Mouse (Mus musculus): Measurements from ENCODE around the gene Cdc45. TPM values are rescaled to one million over a fixed set of nuclear protein-coding genes. Genes with fewer than 3 reads are reported as not detected.

Gene Cdc45
- polyA plus RNA-seq, 1 experiment from 2014 or later: 60.5 TPM

DNA sequence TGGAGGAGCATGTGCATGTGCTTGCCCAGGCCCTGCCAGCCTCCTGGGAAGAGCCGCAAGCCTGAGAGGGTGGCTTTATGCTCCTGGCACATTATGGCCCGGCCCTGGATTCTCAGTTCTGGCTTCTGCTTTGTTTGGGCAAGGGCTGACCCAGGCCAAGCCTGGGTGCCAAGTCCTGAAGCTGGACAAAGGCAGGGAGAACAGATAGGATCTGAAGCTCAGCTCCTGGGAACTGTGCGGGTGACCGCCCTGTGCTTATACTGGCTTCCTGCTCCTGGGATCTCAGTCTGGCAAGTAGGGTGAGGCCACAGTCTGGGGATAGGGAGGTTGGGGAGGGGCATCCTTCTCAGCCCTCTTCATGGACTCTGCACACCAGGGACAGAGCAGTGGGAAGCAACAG, 50.1 kb downstream of the Cdc45 start:
- DNase-seq (ENCODE audit: low spot score) (no peak), ATAC-seq (ENCODE audit: insufficient read depth, low FRiP score, low TSS enrichment) (no peak)

DNA sequence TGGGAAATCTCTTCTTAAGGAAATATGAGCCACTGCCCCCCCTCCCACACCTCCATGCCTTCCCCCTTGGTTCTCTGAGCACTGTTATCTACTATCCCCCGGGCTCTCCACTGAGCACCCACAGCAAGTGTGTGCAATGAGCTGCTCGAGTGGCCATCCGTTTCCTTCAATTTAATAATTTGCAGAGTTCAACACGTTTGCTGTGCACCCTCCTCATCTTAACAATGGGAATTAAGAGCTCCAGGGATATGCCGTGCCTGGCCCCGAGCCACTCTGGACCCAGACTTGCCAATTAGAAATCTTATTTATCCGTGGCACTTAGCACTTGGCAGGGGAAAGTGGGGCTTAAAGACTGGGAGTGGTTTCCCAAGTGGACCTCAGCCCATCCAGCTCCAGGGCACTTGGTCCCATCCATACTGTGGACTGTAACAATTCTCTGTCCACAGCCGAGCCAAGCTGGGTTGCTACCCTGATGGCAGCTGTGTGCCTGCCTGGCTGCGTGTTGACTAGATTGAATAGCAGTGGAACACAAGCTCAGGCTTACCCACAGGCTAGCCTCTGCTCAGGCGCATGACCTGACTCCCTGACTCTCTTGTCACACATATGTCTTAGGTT, 59.8 kb downstream of the Cdc45 start:
- no peaks in the 10 kb centered on the region for H3K9me3 ChIP-seq (ENCODE audit: control insufficient read depth, low read length)
- H3K36me3 ChIP-seq (ENCODE audit: control insufficient read depth, insufficient read depth, low read length): no peaks in the 10 kb centered on the region
- H3K4me2 ChIP-seq (ENCODE audit: low read depth): no peak overlapping the region
- DNase-seq (ENCODE audit: low spot score) (no peak), ATAC-seq (ENCODE audit: insufficient read depth, low FRiP score, low TSS enrichment) (no peak)
- no peaks in the 10 kb centered on the region for H3K27me3 ChIP-seq (ENCODE audit: control insufficient read depth, insufficient read depth, low read length)
- no peak overlapping the region for H3K27ac ChIP-seq (ENCODE audit: low read depth, low read length)
- 84% methylated on average over 10 of the region's 10 CpGs for WGBS
- H3K4me3 ChIP-seq (ENCODE audit: low read depth, low read length): no peak overlapping the region
- H3K9ac ChIP-seq (ENCODE audit: low read length): no peak overlapping the region
- no peaks in the 10 kb centered on the region for H3K4me1 ChIP-seq (ENCODE audit: control insufficient read depth, insufficient read depth, low read length)

More for the DNA sequence above, 50.1 kb downstream of the Cdc45 start:
- WGBS: 88% methylated on average over 4 of the region's 4 CpGs
- Histone ChIP-seq H3K4me1 (ENCODE audit: control insufficient read depth, insufficient read depth, low read length) (no peaks in the 10 kb centered on the region), H3K9me3 (ENCODE audit: control insufficient read depth, low read length) (no peaks in the 10 kb centered on the region), H3K4me2 (ENCODE audit: low read depth) (no peak overlapping the region), H3K9ac (ENCODE audit: low read length) (no peak overlapping the region), H3K27me3 (ENCODE audit: control insufficient read depth, insufficient read depth, low read length) (no peaks in the 10 kb centered on the region), H3K36me3 (ENCODE audit: control insufficient read depth, insufficient read depth, low read length) (no peaks in the 10 kb centered on the region), H3K27ac (ENCODE audit: low read depth, low read length) (no peak overlapping the region), H3K4me3 (ENCODE audit: low read depth, low read length) (no peak overlapping the region)

DNA sequence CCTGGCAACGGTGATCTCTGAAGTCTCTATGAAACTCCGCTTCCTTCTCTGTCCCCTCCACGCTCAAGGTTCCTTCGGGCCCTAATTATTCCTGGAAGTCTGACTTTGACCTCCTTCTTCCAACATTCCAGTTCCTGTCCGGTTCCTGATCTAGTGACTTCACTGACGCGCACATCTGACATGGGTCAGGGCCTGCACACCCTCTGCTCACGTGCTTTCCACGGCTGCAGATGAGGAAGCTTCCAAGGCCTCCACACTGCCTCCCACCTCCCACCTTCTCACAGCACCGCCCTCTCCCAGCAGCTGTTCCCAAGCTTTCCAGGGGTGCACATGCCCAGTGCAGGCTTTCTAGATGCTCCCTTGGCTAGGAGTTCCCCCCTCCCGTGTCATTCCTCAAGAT, 60.7 kb downstream of the Cdc45 start:
- DNase-seq (ENCODE audit: low spot score) (no peak), ATAC-seq (ENCODE audit: insufficient read depth, low FRiP score, low TSS enrichment) (no peak)
- Histone ChIP-seq H3K4me3 (ENCODE audit: low read depth, low read length) (no peak overlapping the region), H3K36me3 (ENCODE audit: control insufficient read depth, insufficient read depth, low read length) (no peaks in the 10 kb centered on the region), H3K9ac (ENCODE audit: low read length) (no peak overlapping the region), H3K27ac (ENCODE audit: low read depth, low read length) (no peak overlapping the region), H3K4me2 (ENCODE audit: low read depth) (no peak overlapping the region), H3K4me1 (ENCODE audit: control insufficient read depth, insufficient read depth, low read length) (no peaks in the 10 kb centered on the region), H3K9me3 (ENCODE audit: control insufficient read depth, low read length) (no peaks in the 10 kb centered on the region), H3K27me3 (ENCODE audit: control insufficient read depth, insufficient read depth, low read length) (no peaks in the 10 kb centered on the region)
- 82% methylated on average over 11 of the region's 11 CpGs for WGBS

DNA sequence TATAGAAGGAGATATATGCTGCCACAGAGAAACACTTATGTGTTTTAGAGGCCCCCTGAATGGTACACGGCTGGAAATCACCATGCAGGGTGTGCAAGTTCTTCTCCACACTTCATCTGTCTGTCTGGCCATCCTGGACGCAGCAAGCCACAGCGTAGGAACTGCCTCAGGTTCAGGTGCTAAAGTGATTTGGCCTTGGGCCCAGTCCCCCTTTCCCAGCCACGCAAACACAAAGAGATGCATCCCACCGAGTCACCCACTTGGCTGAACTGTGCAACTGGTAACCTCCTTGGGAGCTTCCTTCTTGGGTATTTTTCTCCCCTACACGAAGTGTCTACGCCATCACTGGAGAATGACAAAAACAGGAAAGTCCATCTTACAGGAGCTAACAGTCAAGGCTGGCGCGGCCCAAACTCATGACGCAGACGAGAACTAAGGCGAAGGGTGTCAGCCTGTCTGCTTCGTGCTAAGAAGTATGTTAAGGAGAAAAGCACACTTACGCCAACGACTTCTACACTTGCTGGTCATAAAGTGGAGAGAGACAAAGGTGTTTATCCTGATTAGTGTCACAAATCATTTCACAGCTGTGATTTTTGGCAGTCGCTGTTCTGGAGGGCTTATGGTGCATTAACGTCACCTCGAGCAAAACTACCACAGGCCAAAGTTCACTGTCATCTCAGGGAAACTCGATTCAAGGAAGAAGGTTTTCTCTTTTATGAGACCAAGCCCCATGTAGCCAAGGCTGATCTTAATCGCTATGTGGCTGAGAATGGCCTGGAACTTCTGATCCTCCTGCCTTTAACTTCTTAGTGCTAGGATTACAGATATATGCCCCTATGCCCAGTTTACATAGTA, 65.3 kb downstream of the Cdc45 start:
- Histone ChIP-seq H3K4me3 (ENCODE audit: low read depth, low read length) (no peak overlapping the region), H3K9ac (ENCODE audit: low read length) (no peak overlapping the region), H3K27ac (ENCODE audit: low read depth, low read length) (no peak overlapping the region), H3K4me2 (ENCODE audit: low read depth) (no peak overlapping the region), H3K27me3 (ENCODE audit: control insufficient read depth, insufficient read depth, low read length) (no peaks in the 10 kb centered on the region), H3K36me3 (ENCODE audit: control insufficient read depth, insufficient read depth, low read length) (no peaks in the 10 kb centered on the region), H3K9me3 (ENCODE audit: control insufficient read depth, low read length) (no peaks in the 10 kb centered on the region), H3K4me1 (ENCODE audit: control insufficient read depth, insufficient read depth, low read length) (no peaks in the 10 kb centered on the region)
- ATAC-seq (ENCODE audit: insufficient read depth, low FRiP score, low TSS enrichment): no peak
- DNase-seq (ENCODE audit: low spot score): no peak
- 81% methylated on average over 20 of the region's 20 CpGs for WGBS

DNA sequence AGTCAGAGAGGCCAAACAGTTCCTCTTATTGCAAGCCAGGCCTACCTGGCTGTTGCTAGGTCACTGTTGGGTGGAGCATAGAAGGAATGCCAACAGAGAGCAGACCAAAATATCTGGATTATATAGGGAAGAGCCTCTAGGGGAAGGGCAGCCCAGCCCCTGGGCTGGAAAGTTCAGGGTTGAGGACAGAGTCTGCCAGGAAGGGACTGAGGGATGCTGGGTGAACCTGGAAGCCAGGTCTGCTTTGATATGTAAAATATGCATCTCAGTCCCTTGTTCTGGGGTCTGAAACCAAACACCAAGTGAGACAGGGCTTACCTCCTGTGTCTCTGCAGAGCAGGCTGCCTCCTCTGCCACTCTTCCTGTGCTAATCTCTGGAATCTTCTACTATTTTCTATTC, 73.5 kb downstream of the Cdc45 start:
- ATAC-seq (ENCODE audit: insufficient read depth, low FRiP score, low TSS enrichment): no peak
- no peak for DNase-seq (ENCODE audit: low spot score)
- no peaks in the 10 kb centered on the region for H3K27me3 ChIP-seq (ENCODE audit: control insufficient read depth, insufficient read depth, low read length)

DNA sequence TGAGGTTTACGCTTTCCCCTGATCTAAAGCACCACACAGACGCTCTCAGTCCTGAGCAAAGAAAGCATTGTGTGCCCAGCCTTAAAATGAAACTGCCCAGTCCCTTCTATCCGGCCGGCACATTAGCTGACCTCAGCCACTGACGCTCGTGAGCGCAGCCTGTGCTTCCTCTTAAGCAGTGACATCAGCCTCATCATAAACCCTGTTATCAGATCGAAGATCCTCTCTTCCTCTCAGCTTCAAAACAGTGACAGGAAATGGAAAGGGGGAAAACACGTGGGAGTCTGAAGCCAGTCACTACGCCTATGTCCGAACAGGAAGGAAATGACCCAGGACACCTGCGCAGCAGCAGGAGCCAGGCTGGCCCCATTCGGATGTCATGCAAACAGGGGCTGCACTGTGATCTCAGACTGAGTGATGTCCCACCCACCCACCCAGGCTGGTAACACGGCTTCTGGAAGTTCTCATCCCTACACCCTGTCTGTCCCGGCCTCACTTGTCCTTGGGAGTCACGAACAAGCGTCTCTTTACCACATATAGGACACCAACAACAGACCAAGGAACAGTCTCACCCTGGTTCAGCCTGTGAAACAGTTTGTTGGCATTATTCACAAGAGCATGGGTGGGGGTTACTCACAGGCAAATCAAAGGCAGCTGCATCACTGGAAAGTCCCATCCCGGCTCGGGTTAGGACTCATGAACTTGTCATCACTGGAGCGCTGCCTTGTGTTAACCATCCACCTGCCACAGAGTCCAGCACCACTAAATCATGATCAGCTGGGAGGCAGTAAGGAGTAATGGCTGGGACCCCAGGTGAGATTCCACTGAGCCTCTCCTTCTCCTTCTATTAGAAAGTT, 78.5 kb downstream of the Cdc45 start:
- Histone ChIP-seq H3K4me1 (ENCODE audit: control insufficient read depth, insufficient read depth, low read length) (no peaks in the 10 kb centered on the region; the same call in 1 of the 2 replicates), H3K4me2 (ENCODE audit: low read depth) (no peak overlapping the region), H3K9ac (ENCODE audit: low read length) (no peak overlapping the region), H3K36me3 (ENCODE audit: control insufficient read depth, insufficient read depth, low read length) (no peaks in the 10 kb centered on the region), H3K27me3 (ENCODE audit: control insufficient read depth, insufficient read depth, low read length) (no peaks in the 10 kb centered on the region), H3K27ac (ENCODE audit: low read depth, low read length) (no peak overlapping the region), H3K4me3 (ENCODE audit: low read depth, low read length) (no peak overlapping the region), H3K9me3 (ENCODE audit: control insufficient read depth, low read length) (no peaks in the 10 kb centered on the region)
- ATAC-seq (ENCODE audit: insufficient read depth, low FRiP score, low TSS enrichment) (no peak), DNase-seq (ENCODE audit: low spot score) (no peak)
- WGBS: 68% methylated on average over 20 of the region's 20 CpGs

More for the DNA sequence above, 73.5 kb downstream of the Cdc45 start:
- H3K9me3 ChIP-seq (ENCODE audit: control insufficient read depth, low read length): no peaks in the 10 kb centered on the region
- no peaks in the 10 kb centered on the region for H3K36me3 ChIP-seq (ENCODE audit: control insufficient read depth, insufficient read depth, low read length)
- H3K27ac ChIP-seq (ENCODE audit: low read depth, low read length): no peak overlapping the region
- H3K4me3 ChIP-seq (ENCODE audit: low read depth, low read length): no peak overlapping the region
- H3K4me2 ChIP-seq (ENCODE audit: low read depth): no peak overlapping the region
- no peaks in the 10 kb centered on the region; the same call in 1 of the 2 replicates for H3K4me1 ChIP-seq (ENCODE audit: control insufficient read depth, insufficient read depth, low read length)
- H3K9ac ChIP-seq (ENCODE audit: low read length): no peak overlapping the region

DNA sequence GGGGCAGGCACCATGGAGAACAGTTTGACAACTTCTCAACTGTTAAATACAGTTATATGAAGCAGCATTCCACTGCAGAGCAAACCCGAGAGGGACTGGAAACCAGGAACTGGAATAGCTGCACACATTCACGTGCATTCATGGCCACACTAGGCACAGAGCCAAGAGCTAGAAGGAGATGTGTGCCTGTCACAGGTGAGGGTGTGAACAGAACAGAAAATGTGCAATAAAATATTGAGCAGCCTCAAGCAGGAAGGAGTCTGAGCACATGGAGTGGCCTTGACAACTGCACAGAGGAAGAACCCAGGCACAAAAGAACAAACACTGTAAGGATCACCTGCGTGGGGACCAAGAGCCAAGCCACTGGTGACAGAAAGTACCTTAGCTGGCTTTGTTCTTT, 81.1 kb downstream of the Cdc45 start:
- H3K9ac ChIP-seq (ENCODE audit: low read length): no peak overlapping the region
- no peak overlapping the region for H3K4me2 ChIP-seq (ENCODE audit: low read depth)
- no peaks in the 10 kb centered on the region for H3K36me3 ChIP-seq (ENCODE audit: control insufficient read depth, insufficient read depth, low read length)
- ATAC-seq (ENCODE audit: insufficient read depth, low FRiP score, low TSS enrichment) (no peak), DNase-seq (ENCODE audit: low spot score) (no peak)
- H3K27ac ChIP-seq (ENCODE audit: low read depth, low read length): no peak overlapping the region
- no peaks in the 10 kb centered on the region; the same call in 1 of the 2 replicates for H3K4me1 ChIP-seq (ENCODE audit: control insufficient read depth, insufficient read depth, low read length)
- no peak overlapping the region for H3K4me3 ChIP-seq (ENCODE audit: low read depth, low read length)
- H3K9me3 ChIP-seq (ENCODE audit: control insufficient read depth, low read length): no peaks in the 10 kb centered on the region
- H3K27me3 ChIP-seq (ENCODE audit: control insufficient read depth, insufficient read depth, low read length): no peaks in the 10 kb centered on the region
- 90% methylated on average over 3 of the region's 3 CpGs for WGBS

Measured in neural tube, embryonic 11.5 days (tissue).